Mouse (Mus musculus) midbrain, embryonic 15.5 days (tissue): ENCODE results near the gene Arhgap27. TPM values are rescaled to one million over a fixed set of nuclear protein-coding genes. Genes with fewer than 3 reads are reported as not detected.

Experiments
- ATAC-seq: fragments of 200-750 bp; cut with Nextera tagmentation; replicated peaks from 2 replicates; pipeline ENCODE4 v1.8.0; 2017; ENCODE audit warnings: moderate TSS enrichment
- H3K27ac ChIP-seq: fragments of 300-500 bp; sonication (generic); 2 replicates; pipeline ENCODE4 v1.5.1; 2015; ENCODE audit warnings: mild to moderate bottlenecking, inconsistent platforms
- H3K27me3 ChIP-seq: fragments of 300-500 bp; sonication (generic); replicated peaks from 2 replicates; pipeline ENCODE4 v1.6.1; 2015; ENCODE audit warnings: inconsistent platforms
- H3K36me3 ChIP-seq: fragments of 300-500 bp; sonication (generic); replicated peaks from 2 replicates; pipeline ENCODE4 v1.6.1; 2015; ENCODE audit warnings: inconsistent platforms
- H3K4me1 ChIP-seq: fragments of 300-500 bp; sonication (generic); 2 replicates; pipeline ENCODE4 v1.6.1; 2015; ENCODE audit warnings: inconsistent platforms
- H3K4me2 ChIP-seq: fragments of 300-500 bp; sonication (generic); 2 replicates; pipeline ENCODE4 v1.6.1; 2015; ENCODE audit warnings: inconsistent platforms, mild to moderate bottlenecking, moderate library complexity
- H3K4me3 ChIP-seq: fragments of 300-500 bp; sonication (generic); 2 replicates; pipeline ENCODE4 v1.5.1; 2015; ENCODE audit warnings: mild to moderate bottlenecking, inconsistent platforms
- H3K9ac ChIP-seq: fragments of 300-500 bp; sonication (generic); 2 replicates; pipeline ENCODE4 v1.6.1; 2015; ENCODE audit warnings: mild to moderate bottlenecking, inconsistent platforms
- H3K9me3 ChIP-seq: fragments of 300-500 bp; sonication (generic); 2 replicates; pipeline ENCODE4 v1.6.1; 2016; ENCODE audit warnings: inconsistent platforms
- WGBS: fragments of 180-500 bp; shearing (Covaris S2); methylation state at CpG from one replicate; pipeline ENCODE4 v1.1.7; 2015; ENCODE audit warnings: mixed read lengths; 5-methylcytosine and 5-hydroxymethylcytosine counted together
- polyA plus RNA-seq: library from polyadenylated mRNA; unstranded; fragments of >200 nt; fragmentation: Nextera tagmentation; extraction: Ambion mirVana; gene quantifications from 2 replicates; pipeline ENCODE4 v1.2.1, GENCODE M21; 2015

The Arhgap27 gene
- polyA plus RNA-seq, 1 experiment from 2014 or later, result 4.6 TPM

DNA sequence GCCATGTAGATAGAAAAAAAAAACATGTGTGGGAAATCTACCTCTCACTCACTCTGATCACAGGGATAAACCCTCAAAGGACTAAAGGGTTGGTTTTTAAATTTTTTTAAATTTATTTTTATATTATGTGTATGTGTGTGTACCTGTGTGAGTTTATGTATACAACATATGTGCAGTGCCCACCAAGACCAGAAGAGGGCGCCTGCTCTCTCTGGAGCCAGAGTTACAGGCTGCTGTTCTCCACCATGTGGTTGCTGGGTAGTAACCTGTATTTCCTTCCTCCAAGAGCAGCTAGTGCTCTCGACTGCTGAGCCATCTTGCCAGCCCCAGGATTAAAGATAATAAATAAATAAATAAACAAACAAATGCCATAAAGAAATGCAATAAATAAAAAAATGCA lies 13.8 kb downstream of the Arhgap27 start:
- H3K9ac ChIP-seq, result no peak overlapping the region
- no peak overlapping the region for H3K4me2 ChIP-seq
- H3K9me3 ChIP-seq, result no peaks in the 10 kb centered on the region
- H3K36me3 ChIP-seq, result no peaks in the 10 kb centered on the region
- H3K27ac ChIP-seq, result no peak overlapping the region
- no peaks in the 10 kb centered on the region for H3K4me1 ChIP-seq
- H3K27me3 ChIP-seq, result no peaks in the 10 kb centered on the region
- no peak overlapping the region for H3K4me3 ChIP-seq
- WGBS, result 84% methylated on average over 2 of the region's 2 CpGs
- no peak for ATAC-seq

DNA sequence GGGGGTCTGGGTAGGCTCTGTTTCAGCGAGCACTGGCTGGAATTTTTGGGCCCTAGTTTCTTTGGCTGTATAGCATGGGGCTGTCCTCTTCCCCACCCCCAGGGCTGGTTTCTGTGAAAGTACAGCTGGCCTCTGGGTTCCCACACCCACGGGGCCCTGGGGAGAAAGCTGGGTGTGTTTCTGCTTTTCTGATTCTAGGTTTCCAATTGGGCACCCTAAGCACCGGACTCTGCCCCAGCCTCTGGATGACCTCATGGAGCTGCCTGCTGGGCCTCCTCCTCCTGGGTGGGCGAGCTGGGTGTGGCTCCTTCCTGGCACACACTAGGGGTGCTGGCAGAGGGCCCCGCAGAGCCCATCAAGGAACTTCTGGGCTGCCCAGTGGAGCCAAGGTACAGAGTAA lies 16.8 kb downstream of the Arhgap27 start:
- H3K9ac ChIP-seq, result no peak overlapping the region
- H3K36me3 ChIP-seq, result no peaks in the 10 kb centered on the region
- no peaks in the 10 kb centered on the region for H3K4me1 ChIP-seq
- no peaks in the 10 kb centered on the region for H3K27me3 ChIP-seq
- H3K9me3 ChIP-seq, result no peaks in the 10 kb centered on the region
- no peak overlapping the region for H3K4me2 ChIP-seq
- no peak for ATAC-seq
- WGBS, result 71% methylated on average over 5 of the region's 5 CpGs
- no peak overlapping the region for H3K4me3 ChIP-seq
- H3K27ac ChIP-seq, result no peak overlapping the region

DNA sequence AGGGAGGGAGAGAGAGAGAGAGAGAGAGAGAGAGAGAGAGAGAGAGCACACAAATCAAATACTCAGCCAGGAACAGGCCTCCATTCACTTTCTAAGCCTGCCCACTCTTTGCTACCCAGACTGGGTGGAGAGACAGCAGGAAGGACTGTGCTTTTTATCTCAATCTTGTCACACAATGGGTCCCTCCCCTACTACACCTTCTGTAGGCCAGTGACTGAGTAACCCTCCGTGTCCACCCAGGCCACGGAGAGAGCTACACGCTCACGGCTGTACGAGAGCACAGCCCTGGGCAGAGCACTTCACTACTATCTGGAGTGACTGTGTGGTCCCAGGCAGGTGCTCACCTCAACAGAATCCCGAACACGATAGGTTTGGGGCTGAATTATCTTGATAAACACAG lies 17.3 kb downstream of the Arhgap27 start:
- Histone ChIP-seq H3K27me3 (no peaks in the 10 kb centered on the region), H3K4me3 (no peak overlapping the region), H3K36me3 (no peaks in the 10 kb centered on the region), H3K9me3 (no peaks in the 10 kb centered on the region), H3K4me2 (no peak overlapping the region), H3K4me1 (no peaks in the 10 kb centered on the region), H3K9ac (no peak overlapping the region), H3K27ac (no peak overlapping the region)
- 79% methylated on average over 7 of the region's 7 CpGs for WGBS
- no peak for ATAC-seq

DNA sequence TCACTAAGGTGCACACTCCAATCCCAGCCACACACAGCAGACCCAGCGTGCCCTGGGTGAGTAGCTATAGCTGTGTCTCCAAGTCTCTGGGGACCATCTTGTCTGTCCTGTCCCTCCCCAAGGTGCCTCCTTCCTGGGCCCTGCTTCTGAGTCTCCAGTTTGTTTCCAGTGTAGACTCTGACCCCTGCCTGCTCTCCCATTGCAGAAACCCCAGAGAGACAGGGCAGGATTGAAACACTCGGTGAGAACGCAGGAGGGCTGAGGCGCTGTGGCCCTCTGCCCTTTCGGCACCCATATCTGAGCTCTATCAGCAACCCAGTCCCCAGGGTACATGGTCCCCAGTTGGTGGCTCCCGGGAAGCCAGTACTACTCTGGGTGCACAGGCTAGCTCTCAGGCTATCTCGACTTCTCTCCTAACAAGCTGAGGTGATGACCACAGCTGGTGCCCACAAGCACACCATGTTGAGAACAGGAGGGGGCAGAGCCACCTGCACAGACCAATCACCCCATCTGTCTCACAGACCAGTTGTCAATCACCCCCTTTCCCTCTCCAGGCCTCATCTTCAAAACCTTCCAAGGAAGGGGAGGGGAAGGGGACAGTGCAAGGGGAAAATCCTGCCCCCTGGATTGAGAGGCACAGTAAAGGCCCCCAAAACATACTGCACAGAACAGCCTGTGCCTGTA lies 17.9 kb downstream of the Arhgap27 start:
- Histone ChIP-seq H3K27ac (no peak overlapping the region), H3K27me3 (no peaks in the 10 kb centered on the region), H3K9me3 (no peaks in the 10 kb centered on the region), H3K4me3 (no peak overlapping the region), H3K9ac (no peak overlapping the region), H3K4me1 (no peaks in the 10 kb centered on the region), H3K4me2 (no peak overlapping the region), H3K36me3 (no peaks in the 10 kb centered on the region)
- ATAC-seq, result no peak
- 84% methylated on average over 7 of the region's 7 CpGs for WGBS

DNA sequence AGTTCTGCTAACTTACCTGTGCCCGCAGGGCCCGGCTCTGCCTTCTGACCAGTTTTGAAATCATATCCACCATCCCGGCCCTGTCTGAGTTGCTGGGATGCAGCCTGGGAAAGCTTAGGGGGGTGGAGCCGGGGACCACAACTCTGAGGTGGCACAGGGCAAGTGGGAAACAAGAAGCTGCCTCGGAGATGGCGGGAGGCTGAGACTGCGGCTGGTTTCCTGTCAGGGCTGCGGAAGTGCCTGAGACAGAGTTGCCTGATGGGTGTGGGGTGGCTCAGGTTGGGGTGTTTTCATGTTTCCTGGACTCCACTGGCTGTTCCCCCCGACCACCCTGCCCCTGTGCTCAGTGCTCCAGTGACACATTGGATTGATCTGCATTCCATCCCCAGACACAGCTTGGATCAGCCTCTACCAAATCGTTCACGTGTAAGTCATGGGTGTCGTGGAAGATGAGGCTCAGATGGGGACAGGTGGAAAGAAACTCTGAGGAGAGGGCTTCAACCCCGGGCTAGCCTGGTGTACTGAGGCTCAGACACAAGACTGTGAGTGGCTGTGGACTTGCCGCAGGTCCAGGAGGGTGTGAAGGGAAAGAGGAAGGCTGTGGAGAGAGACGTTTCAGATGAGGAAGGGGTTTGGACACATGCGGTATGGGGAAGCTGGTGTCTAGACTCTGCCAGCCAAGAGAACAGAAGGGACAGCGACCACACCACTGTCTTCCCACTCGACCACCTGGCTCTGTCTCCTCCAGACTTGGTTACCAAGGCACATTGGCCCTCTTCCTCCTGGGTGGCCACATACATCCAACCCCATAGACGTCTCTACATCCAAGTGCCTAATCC lies 18.8 kb downstream of the Arhgap27 start:
- no peak overlapping the region for H3K4me2 ChIP-seq
- no peak overlapping the region for H3K4me3 ChIP-seq
- WGBS, result 77% methylated on average over 19 of the region's 19 CpGs
- ATAC-seq, result no peak
- H3K36me3 ChIP-seq, result no peaks in the 10 kb centered on the region
- no peak overlapping the region for H3K27ac ChIP-seq
- no peaks in the 10 kb centered on the region for H3K27me3 ChIP-seq
- no peaks in the 10 kb centered on the region for H3K9me3 ChIP-seq
- H3K9ac ChIP-seq, result no peak overlapping the region
- H3K4me1 ChIP-seq, result no peaks in the 10 kb centered on the region; the same call in 1 of the 2 replicates

DNA sequence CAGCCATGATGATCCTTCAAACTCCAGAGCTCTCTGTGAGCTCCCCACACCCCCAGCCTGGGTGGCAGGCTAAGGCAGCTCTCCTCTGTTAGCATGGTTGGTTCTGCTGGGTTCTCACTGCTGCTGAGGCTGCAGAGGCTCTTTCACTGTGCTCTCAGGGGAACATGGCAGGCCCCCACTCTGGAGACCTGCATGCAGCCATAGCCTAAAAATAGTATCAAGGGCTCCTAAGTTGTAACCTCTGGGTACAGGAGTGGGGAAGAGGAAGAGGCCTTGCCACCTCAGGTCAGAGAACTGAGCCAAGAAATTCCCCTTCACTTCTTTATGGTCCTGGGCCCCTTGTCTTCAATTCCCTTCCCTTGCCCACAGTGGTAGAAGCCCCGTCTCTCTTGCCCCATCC lies 19.6 kb downstream of the Arhgap27 start:
- WGBS, result 90% methylated on average over 1 of the region's 1 CpGs
- H3K9me3 ChIP-seq, result no peaks in the 10 kb centered on the region
- no peak overlapping the region for H3K4me3 ChIP-seq
- H3K27me3 ChIP-seq, result no peaks in the 10 kb centered on the region
- no peaks in the 10 kb centered on the region; the same call in 1 of the 2 replicates for H3K4me1 ChIP-seq
- no peak overlapping the region for H3K27ac ChIP-seq
- H3K36me3 ChIP-seq, result no peaks in the 10 kb centered on the region
- no peak overlapping the region for H3K4me2 ChIP-seq
- no peak for ATAC-seq
- no peak overlapping the region for H3K9ac ChIP-seq

DNA sequence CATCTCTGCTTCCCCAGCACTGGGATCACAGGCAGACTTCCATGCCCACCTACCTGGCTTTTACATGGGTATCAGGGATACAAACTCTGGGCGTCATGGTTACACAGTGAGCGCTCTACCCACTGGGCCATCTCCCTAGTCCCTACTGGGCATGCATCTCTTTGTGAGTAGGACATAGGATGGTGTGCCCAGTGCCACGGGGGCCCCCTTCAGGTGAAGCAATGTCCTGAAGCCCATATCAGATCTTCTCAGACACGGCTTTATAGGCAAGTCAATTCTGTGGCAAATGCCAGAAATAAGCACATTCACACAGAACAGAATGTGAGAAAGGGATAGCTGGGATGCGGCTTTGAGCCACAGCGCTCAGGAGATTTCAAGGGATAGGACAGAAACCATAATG lies 20.4 kb downstream of the Arhgap27 start:
- Histone ChIP-seq H3K36me3 (no peaks in the 10 kb centered on the region), H3K9ac (no peak overlapping the region), H3K4me3 (no peak overlapping the region), H3K27me3 (no peaks in the 10 kb centered on the region), H3K27ac (no peak overlapping the region), H3K9me3 (no peaks in the 10 kb centered on the region), H3K4me1 (no peaks in the 10 kb centered on the region; the same call in 1 of the 2 replicates), H3K4me2 (no peak overlapping the region)
- WGBS, result 83% methylated on average over 6 of the region's 6 CpGs
- no peak for ATAC-seq

DNA sequence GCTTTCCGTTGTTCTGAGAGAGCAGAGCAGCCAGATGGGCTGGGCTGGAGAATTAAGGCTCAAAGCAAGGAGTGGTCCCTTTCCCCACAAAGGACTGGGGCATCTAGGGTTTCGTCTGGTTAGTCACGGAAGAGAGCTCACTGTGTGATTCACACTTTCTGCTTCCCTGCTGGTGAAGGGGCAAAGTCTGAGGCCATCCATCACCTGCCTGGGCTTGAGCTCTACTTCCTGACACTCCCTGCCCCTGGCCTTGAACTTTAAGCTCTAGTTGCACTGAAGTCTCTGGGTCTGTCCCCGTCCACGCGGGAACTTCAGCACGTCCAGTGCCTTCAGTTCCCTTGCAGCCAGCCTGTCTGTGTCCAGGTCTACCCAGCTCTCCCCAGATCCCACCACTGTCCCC lies 22.8 kb downstream of the Arhgap27 start:
- Histone ChIP-seq H3K4me2 (no peak overlapping the region), H3K9me3 (no peaks in the 10 kb centered on the region)
- no peak for ATAC-seq

DNA sequence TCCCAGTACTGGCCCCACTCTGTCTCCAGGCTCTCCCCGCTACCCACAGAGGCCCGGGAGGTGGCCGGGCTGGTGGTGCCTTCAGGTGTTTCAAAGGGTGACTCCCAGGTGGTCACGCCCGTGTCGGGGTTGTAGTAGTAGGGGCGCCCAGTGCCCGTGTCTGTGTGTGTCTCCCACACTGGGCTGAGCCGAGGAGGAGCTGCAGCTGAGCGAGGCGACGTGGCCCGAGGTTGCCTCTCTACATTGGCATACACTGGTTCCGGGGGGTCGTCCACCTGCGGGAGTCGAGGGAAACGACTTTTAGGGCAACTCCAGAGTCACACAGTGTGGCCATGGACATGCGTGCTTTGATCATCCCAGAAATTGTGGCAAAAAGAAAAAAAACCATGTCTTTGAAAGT lies 23.4 kb downstream of the Arhgap27 start:
- peak overlapping the region; percentile 12; the same call in 1 of the 2 replicates for H3K4me3 ChIP-seq
- no peaks in the 10 kb centered on the region; the same call in 1 of the 2 replicates for H3K4me1 ChIP-seq
- no peak overlapping the region for H3K27ac ChIP-seq
- 72% methylated on average over 19 of the region's 19 CpGs for WGBS
- ATAC-seq, result no peak
- no peak overlapping the region for H3K9ac ChIP-seq
- H3K4me2 ChIP-seq, result peak overlapping the region; percentile 39
- no peaks in the 10 kb centered on the region for H3K9me3 ChIP-seq
- H3K27me3 ChIP-seq, result no peaks in the 10 kb centered on the region; the same call in 1 of the 2 replicates
- no peaks in the 10 kb centered on the region for H3K36me3 ChIP-seq

More for the DNA sequence above, 22.8 kb downstream of the Arhgap27 start:
- Histone ChIP-seq H3K27ac (no peak overlapping the region), H3K27me3 (no peaks in the 10 kb centered on the region; the same call in 1 of the 2 replicates), H3K4me3 (no peak overlapping the region), H3K4me1 (no peaks in the 10 kb centered on the region; the same call in 1 of the 2 replicates), H3K9ac (no peak overlapping the region), H3K36me3 (no peaks in the 10 kb centered on the region)
- 70% methylated on average over 7 of the region's 7 CpGs for WGBS

DNA sequence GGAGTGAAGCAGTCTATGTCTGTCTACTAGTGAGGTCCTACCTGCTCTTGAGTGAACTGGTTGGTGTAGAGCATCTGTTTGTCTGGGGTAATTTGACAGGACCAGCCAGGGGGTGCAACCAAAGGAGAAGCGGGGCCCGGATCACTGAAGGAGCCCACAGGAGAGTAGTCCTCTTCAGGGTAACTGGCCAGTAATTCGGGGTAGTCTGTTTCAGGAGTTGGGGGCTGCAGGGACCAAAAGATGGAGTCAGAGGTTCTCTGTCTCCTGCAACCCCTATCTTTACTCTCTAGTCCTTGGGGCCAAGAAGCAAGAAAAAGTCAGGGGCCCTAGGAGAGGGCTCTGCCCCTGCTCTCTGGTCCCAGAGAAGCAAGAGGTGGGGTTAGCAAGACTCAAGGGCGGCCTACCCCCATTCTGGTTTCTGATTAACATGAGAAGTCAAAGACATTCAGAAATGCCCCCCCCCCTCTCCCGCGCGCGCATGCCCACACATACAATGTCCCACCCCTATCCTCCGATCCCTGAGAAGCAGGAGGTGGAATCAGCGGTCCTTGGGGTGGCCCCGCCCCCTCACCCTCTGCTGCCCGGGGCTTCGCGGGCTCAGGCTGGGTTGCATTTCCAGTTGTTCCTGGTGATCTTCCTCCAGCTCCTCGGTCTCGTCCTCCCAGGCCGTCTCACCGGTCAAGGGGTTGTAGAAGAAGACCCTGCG lies 23.9 kb downstream of the Arhgap27 start:
- Histone ChIP-seq H3K4me1 (no peaks in the 10 kb centered on the region; the same call in 1 of the 2 replicates), H3K27me3 (peaks cover 3% of the 10 kb centered on the region), H3K4me2 (peak overlapping the region; percentile 39), H3K4me3 (peak overlapping the region; percentile 12; the same call in 1 of the 2 replicates), H3K9ac (no peak overlapping the region), H3K9me3 (no peaks in the 10 kb centered on the region), H3K36me3 (no peaks in the 10 kb centered on the region), H3K27ac (no peak overlapping the region)
- no peak for ATAC-seq
- 35% methylated on average over 19 of the region's 19 CpGs for WGBS

DNA sequence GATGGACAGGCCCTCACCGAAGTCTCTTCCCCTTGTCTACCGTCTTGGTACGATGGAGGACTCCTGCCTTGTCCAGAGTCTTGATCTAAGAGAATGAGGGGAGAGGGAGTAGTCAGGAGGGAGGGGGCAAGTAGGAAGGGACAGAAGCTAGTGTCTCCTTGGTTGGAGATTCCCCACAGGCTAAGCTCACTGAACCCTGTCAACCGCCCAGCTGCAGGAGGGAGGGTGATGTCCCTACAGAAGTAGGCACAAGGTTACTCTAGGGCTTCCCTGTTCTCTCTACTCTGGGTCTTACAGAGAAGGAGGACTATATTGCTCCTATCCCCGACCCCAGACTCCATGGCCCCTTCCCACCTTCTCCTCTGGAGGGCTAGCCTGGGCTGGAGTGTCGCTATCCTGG lies 24.8 kb downstream of the Arhgap27 start:
- H3K4me1 ChIP-seq, result peaks cover 5% of the 10 kb centered on the region
- 94% methylated on average over 6 of the region's 6 CpGs for WGBS
- H3K36me3 ChIP-seq, result no peaks in the 10 kb centered on the region
- H3K9me3 ChIP-seq, result no peaks in the 10 kb centered on the region
- no peak overlapping the region for H3K9ac ChIP-seq
- no peak overlapping the region for H3K27ac ChIP-seq
- no peak overlapping the region for H3K4me3 ChIP-seq
- peaks cover 12% of the 10 kb centered on the region for H3K27me3 ChIP-seq
- no peak for ATAC-seq
- H3K4me2 ChIP-seq, result no peak overlapping the region

DNA sequence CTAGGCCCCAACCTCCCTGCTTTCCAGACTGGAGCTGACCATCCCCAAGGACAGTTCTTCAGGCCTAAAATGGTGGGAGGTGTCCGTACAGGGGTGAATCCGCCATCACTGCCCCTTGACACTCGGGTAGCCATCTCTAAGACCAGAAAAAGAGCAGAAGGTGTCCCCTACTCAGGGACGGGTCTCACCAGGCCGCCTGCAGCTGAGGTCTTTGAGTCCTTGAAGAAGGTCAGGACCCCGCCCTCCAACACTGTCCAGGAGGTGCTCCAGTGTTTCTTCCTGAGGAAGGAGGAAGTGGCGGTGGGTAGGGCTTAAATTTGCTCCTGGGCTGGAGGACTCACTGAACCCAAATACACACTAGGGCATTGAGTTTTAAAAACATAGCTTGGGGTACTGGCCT lies 25.4 kb downstream of the Arhgap27 start:
- ATAC-seq, result no peak
- Histone ChIP-seq H3K9me3 (no peaks in the 10 kb centered on the region), H3K27ac (no peak overlapping the region), H3K27me3 (peaks cover 16% of the 10 kb centered on the region), H3K4me2 (no peak overlapping the region), H3K9ac (no peak overlapping the region), H3K4me1 (peaks cover 11% of the 10 kb centered on the region), H3K4me3 (no peak overlapping the region), H3K36me3 (no peaks in the 10 kb centered on the region)
- 83% methylated on average over 7 of the region's 7 CpGs for WGBS
